Mouse (Mus musculus) heart, embryonic 16.5 days (tissue): Measurements from ENCODE around the gene Cdkn2aipnl. TPM values are rescaled to one million over a fixed set of nuclear protein-coding genes. Genes with fewer than 3 reads are reported as not detected.

ENCODE experiments used
- ATAC-seq: fragments of 200-750 bp; cut with Nextera tagmentation; replicated peaks from 2 replicates; pipeline ENCODE4 v1.8.0; 2017; ENCODE audit warnings: moderate number of reproducible peaks; ENCODE audit not compliant: insufficient read depth, low FRiP score; ENCODE audit errors: extremely low read depth
- H3K27ac ChIP-seq: fragments of 300-500 bp; sonication (generic); 2 replicates; pipeline ENCODE4 v1.5.1; 2014; ENCODE audit warnings: mild to moderate bottlenecking, low read length, control low read depth, moderate library complexity
- H3K27me3 ChIP-seq: fragments of 300-500 bp; sonication (generic); 2 replicates; pipeline ENCODE4 v1.6.1; 2014; ENCODE audit warnings: low read length, mixed read lengths; ENCODE audit not compliant: control insufficient read depth, insufficient read depth
- H3K36me3 ChIP-seq: fragments of 300-500 bp; sonication (generic); 2 replicates; pipeline ENCODE4 v1.6.1; 2014; ENCODE audit not compliant: control insufficient read depth, insufficient read depth
- H3K4me1 ChIP-seq: fragments of 300-500 bp; sonication (generic); 2 replicates; pipeline ENCODE4 v1.6.1; 2014; ENCODE audit warnings: low read length, mixed read lengths; ENCODE audit not compliant: control insufficient read depth, insufficient read depth
- H3K4me2 ChIP-seq: fragments of 300-500 bp; sonication (generic); 2 replicates; pipeline ENCODE4 v1.6.1; 2014; ENCODE audit warnings: low read depth, mild to moderate bottlenecking, control low read depth, low read length
- H3K4me3 ChIP-seq: fragments of 300-500 bp; sonication (generic); 2 replicates; pipeline ENCODE4 v1.5.1; 2014; ENCODE audit warnings: mild to moderate bottlenecking, control low read depth, low read length
- H3K9ac ChIP-seq: fragments of 300-500 bp; sonication (generic); 2 replicates; pipeline ENCODE4 v1.6.1; 2014; ENCODE audit warnings: low read length, control low read depth
- H3K9me3 ChIP-seq: fragments of 300-500 bp; sonication (generic); replicated peaks from 2 replicates; pipeline ENCODE4 v1.6.1; 2016; ENCODE audit warnings: low read length; ENCODE audit not compliant: control insufficient read depth
- WGBS: fragments of 180-500 bp; shearing (Covaris S2); extraction: QIAGEN DNeasy Blood & Tissue Kit; methylation state at CpG from one replicate; pipeline ENCODE4 v1.1.7; 2014; 5-methylcytosine and 5-hydroxymethylcytosine counted together
- polyA plus RNA-seq: library from polyadenylated mRNA; unstranded; fragments of >200 nt; fragmentation: Nextera tagmentation; extraction: Ambion mirVana; gene quantifications from 2 replicates; pipeline ENCODE4 v1.2.1, GENCODE M21; 2015

Gene Cdkn2aipnl
- polyA plus RNA-seq, 1 experiment from 2014 or later, result 81.1 TPM

DNA sequence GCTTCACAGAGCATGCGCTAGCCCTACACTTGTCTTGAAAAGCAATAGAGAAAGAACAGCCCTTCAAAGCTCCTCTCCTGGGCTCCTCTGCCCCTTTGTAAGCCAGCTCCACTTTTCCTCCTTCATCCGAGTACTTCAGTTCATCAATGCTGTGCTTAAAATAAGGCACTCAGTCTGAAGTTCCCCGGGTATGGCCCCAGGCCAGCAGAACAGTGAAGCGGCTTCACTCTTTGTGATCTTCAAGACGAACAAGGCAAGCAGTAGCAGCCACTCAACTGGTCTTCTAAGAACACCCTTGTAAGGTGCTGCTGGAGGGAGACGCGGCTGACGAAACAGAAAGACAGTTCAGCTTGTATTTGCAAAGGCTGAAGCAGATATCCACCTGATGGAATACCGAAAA lies 11.3 kb upstream of the Cdkn2aipnl start:
- Histone ChIP-seq H3K36me3 (no peaks in the 10 kb centered on the region), H3K4me1 (no peaks in the 10 kb centered on the region), H3K9me3 (0 out of 2 replicates have a peak, but pooled peaks cover 2% of the 10 kb centered on the region), H3K4me2 (no peak overlapping the region), H3K27me3 (no peaks in the 10 kb centered on the region; the same call in 1 of the 2 replicates), H3K9ac (no peak overlapping the region), H3K4me3 (no peak overlapping the region), H3K27ac (no peak overlapping the region)
- ATAC-seq, result no peak
- WGBS, result 67% methylated on average over 9 of the region's 9 CpGs

DNA sequence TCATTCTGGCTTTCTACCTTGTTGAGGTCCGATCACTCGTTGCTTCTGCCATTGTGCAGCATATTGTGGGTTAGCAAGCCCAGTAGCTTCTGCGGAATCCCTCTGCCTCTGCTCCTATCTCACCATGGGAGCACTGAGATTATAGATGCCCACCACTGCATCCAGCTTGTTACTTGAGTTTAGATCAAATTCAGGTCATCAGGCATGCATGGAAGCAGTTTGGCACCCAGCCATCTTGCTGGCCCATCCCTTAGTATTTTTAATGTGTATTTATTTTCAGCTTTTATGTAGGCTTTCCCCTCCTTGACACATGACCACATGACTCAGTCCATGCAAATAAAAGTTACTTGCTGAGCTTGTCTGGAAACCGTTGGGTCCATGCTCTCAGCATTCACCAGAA lies 9.7 kb upstream of the Cdkn2aipnl start:
- no peak for ATAC-seq
- 76% methylated on average over 4 of the region's 4 CpGs for WGBS
- no peaks in the 10 kb centered on the region; the same call in 1 of the 2 replicates for H3K27me3 ChIP-seq
- H3K4me1 ChIP-seq, result no peaks in the 10 kb centered on the region
- no peak overlapping the region for H3K9ac ChIP-seq
- H3K9me3 ChIP-seq, result 0 out of 2 replicates have a peak, but pooled peaks cover 2% of the 10 kb centered on the region
- no peak overlapping the region for H3K4me3 ChIP-seq
- H3K27ac ChIP-seq, result no peak overlapping the region
- no peak overlapping the region for H3K4me2 ChIP-seq
- H3K36me3 ChIP-seq, result no peaks in the 10 kb centered on the region

DNA sequence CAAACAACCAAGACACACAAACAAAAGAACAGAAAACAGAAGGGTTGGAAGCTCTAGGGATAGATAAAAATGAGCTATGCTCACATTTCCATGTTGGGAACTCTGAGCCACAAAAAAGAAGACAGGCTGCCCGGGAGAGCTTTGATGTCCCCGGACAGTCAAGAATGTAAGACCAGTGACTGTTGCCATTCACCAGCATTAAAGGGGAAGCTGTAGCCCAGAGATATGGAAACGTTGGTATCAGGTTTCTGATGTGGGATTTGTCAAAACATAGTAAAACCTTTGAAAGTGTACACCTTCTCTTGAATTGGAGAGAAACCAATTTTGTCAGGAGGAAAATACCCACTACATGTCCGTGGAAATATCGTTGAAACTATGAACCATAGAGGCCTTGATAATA lies 8.0 kb upstream of the Cdkn2aipnl start:
- no peaks in the 10 kb centered on the region; the same call in 1 of the 2 replicates for H3K27me3 ChIP-seq
- H3K36me3 ChIP-seq, result no peaks in the 10 kb centered on the region
- no peak overlapping the region for H3K4me2 ChIP-seq
- no peak overlapping the region for H3K4me3 ChIP-seq
- no peaks in the 10 kb centered on the region for H3K4me1 ChIP-seq
- WGBS, result 72% methylated on average over 5 of the region's 5 CpGs
- H3K27ac ChIP-seq, result no peak overlapping the region
- H3K9me3 ChIP-seq, result 0 out of 2 replicates have a peak, but pooled peaks cover 2% of the 10 kb centered on the region
- no peak overlapping the region for H3K9ac ChIP-seq
- ATAC-seq, result no peak

DNA sequence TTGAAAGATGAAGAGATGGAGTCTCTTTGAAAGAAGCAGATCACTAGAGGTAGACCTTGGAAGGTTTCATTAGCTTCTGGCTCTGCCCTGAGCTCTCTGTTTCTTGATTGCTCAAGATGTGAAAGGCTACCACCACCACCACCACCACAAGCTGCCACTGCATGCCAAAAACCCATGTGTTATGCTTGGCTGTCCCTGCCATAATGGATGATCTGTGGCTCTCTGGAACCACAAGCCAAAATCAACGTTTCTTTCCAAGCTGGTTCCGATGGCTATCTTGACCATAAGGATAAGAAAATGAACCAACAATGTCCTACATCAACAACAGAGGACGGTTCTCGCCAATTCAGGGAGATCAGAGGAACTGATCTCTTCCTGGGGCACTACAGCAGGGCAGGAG lies 7.4 kb upstream of the Cdkn2aipnl start:
- H3K27ac ChIP-seq, result no peak overlapping the region
- H3K27me3 ChIP-seq, result no peaks in the 10 kb centered on the region
- H3K9ac ChIP-seq, result no peak overlapping the region
- H3K36me3 ChIP-seq, result no peaks in the 10 kb centered on the region
- 77% methylated on average over 4 of the region's 4 CpGs for WGBS
- H3K9me3 ChIP-seq, result 0 out of 2 replicates have a peak, but pooled peaks cover 2% of the 10 kb centered on the region
- no peak overlapping the region for H3K4me3 ChIP-seq
- H3K4me1 ChIP-seq, result no peaks in the 10 kb centered on the region
- ATAC-seq, result no peak
- no peak overlapping the region for H3K4me2 ChIP-seq

DNA sequence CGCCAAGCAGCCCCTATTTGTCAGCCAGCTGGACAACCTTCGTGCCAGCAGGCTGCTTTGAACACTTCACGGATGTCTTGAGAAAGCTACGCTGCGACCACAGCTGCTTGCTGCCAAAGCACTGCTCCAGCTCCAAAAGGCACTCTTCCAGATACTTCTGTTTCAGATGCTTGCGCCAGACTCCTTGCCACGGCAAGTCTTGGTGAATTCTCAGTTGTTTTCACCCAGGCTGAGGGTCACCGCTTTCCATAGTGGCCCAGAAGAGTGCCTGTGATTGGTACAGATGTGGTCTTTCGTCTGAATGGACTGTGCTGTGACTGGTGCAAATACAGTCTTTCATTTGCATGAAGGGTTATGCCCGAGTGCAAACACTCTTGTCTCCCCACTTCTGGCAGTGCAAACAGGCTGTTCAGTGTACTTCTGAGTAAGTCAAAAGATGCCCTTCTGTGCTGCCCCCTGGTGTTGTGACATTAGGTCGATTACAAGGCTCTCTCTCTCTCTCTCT lies 6.4 kb upstream of the Cdkn2aipnl start:
- no peaks in the 10 kb centered on the region for H3K36me3 ChIP-seq
- no peak overlapping the region for H3K4me3 ChIP-seq
- no peak overlapping the region for H3K4me2 ChIP-seq
- H3K27me3 ChIP-seq, result no peaks in the 10 kb centered on the region
- 0 out of 2 replicates have a peak, but pooled peaks cover 2% of the 10 kb centered on the region for H3K9me3 ChIP-seq
- peak overlapping the region; percentile 27; the same call in 1 of the 2 replicates for H3K27ac ChIP-seq
- no peak overlapping the region for H3K9ac ChIP-seq
- 54% methylated on average over 11 of the region's 11 CpGs for WGBS
- ATAC-seq, result no peak
- no peaks in the 10 kb centered on the region for H3K4me1 ChIP-seq

DNA sequence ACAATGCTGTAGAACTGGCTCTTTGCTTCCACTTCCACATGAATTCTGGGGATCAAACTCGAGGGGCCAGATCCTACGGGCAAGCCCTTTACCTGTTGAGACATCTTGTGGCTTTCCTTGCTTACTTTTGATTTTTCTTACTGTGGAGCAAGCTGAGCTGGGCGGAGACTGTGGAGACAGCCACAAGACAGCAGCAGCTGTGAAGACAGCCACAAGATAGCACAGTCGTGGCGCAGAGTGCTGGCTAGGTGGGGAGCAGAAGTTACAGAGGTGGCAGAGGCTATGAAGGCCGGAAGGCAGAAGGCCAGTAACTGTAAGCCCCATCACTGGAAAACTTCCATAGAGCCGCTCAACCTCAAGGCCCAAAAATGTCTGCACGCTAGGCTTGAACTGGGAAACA lies 5.7 kb upstream of the Cdkn2aipnl start:
- Histone ChIP-seq H3K27ac (no peak overlapping the region; the same call in 1 of the 2 replicates), H3K4me2 (no peak overlapping the region), H3K27me3 (no peaks in the 10 kb centered on the region), H3K36me3 (no peaks in the 10 kb centered on the region), H3K4me1 (no peaks in the 10 kb centered on the region), H3K4me3 (no peak overlapping the region), H3K9me3 (0 out of 2 replicates have a peak, but pooled peaks cover 2% of the 10 kb centered on the region), H3K9ac (no peak overlapping the region)
- peak; percentile 52 for ATAC-seq
- 85% methylated on average over 8 of the region's 8 CpGs for WGBS

DNA sequence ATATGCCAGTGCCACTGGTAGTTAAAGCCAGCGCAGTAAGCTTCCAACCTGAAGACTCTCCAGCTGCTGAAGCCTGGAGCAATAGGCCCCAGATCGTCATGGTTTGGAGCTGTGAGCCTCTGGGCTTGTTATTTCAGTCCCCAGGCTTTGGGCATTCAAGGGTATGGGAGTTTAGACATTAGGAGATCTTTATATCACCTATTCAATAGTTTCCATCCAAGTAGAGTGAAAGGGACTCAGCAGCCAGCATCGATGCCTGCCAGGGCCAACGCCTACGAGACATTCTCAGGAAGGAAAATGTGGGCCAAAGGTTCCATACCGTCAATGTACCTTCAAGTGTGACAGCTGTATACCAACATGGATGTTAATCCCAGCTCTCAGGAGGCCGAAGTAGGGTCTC lies 5.2 kb upstream of the Cdkn2aipnl start:
- H3K27ac ChIP-seq, result no peak overlapping the region; the same call in 1 of the 2 replicates
- H3K9me3 ChIP-seq, result 0 out of 2 replicates have a peak, but pooled peaks cover 2% of the 10 kb centered on the region
- no peak for ATAC-seq
- no peaks in the 10 kb centered on the region for H3K4me1 ChIP-seq
- no peak overlapping the region for H3K4me3 ChIP-seq
- H3K9ac ChIP-seq, result no peak overlapping the region
- H3K27me3 ChIP-seq, result no peaks in the 10 kb centered on the region
- WGBS, result 85% methylated on average over 7 of the region's 7 CpGs
- no peak overlapping the region for H3K4me2 ChIP-seq
- no peaks in the 10 kb centered on the region for H3K36me3 ChIP-seq

DNA sequence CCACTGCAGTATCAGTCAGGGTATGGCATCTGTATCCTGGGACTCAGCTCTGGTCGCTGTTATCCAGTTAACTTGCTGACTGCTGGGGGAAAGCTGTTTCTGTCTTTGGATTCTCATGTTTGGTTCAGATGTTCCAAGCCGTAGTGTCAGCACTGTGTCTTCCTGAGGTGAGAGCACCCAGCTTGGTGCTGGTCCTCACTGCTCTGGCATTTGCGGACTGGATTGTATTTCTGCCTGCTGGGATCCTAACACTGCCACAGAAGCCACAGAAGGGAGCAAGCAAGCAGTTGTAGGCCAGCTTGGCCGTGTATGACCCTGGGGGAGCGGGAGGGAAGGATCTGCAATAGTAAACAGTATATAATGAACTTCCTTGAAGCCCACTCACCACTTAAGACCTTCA lies 810 bp upstream of the Cdkn2aipnl start:
- H3K9ac ChIP-seq, result no peak overlapping the region
- H3K4me2 ChIP-seq, result no peak overlapping the region
- 69% methylated on average over 5 of the region's 5 CpGs for WGBS
- no peak overlapping the region for H3K27ac ChIP-seq
- H3K4me1 ChIP-seq, result peaks cover 5% of the 10 kb centered on the region; the same call in 1 of the 2 replicates
- H3K9me3 ChIP-seq, result no peaks in the 10 kb centered on the region
- H3K4me3 ChIP-seq, result no peak overlapping the region
- peaks cover 15% of the 10 kb centered on the region for H3K36me3 ChIP-seq
- H3K27me3 ChIP-seq, result no peaks in the 10 kb centered on the region
- ATAC-seq, result no peak

DNA sequence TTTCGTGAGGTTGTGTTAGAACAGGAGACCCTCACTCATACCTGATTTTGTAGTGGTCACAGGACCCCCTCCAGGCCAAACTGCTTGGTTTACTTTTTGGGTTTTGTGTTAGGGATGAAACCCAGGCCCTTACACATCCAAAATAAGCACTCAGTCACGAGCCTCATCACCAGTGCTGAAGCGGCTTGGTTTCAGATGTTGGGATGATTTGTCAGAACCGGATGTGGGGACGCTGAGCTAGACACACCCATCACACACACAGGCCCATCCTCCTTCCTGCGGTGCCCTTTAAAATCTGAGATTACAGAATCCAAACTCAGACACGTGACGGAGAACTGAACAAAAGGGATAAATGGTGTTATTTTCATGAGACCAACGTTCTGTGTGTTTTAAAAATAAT lies 1.4 kb downstream of the Cdkn2aipnl start:
- WGBS, result 90% methylated on average over 9 of the region's 9 CpGs
- Histone ChIP-seq H3K27ac (no peak overlapping the region), H3K4me3 (no peak overlapping the region), H3K9ac (no peak overlapping the region), H3K9me3 (0 out of 2 replicates have a peak, but pooled peaks cover 2% of the 10 kb centered on the region), H3K4me2 (peak overlapping the region; percentile 72; the same call in 1 of the 2 replicates), H3K36me3 (peaks cover 35% of the 10 kb centered on the region), H3K4me1 (peaks cover 5% of the 10 kb centered on the region; the same call in 1 of the 2 replicates), H3K27me3 (no peaks in the 10 kb centered on the region)
- ATAC-seq, result no peak
